Mouse (Mus musculus) cerebellum, adult 8-10 months (tissue): ENCODE measurements around the gene Trim38.
"Not testable (repeated sequence)": the region's sequence is repeated elsewhere in the genome, so short reads cannot be mapped to it uniquely, and the experiment has no call there.

Experiments
- DNase-seq: peaks from one replicate; pipeline ENCODE4 v3.0.0; 2022

Trim38 gene

DNA sequence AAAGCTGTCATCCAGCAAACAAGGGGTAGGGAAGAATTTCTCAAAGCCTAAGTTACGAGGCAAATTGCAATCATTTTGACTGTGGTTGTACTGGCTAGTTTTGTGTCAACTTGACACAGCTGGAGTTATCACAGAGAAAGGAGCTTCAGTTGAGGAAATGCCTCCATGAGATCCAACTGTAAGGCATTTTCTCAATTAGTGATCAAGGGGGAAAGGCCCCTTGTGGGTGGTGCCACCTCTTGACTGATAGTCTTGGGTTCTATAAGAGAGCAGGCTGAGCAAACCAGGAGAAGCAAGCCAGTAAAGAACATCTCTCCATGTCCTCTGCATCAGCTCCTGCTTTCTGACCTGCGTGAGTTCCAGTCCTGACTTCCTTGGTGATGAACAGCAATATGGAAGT is at the start of gene Trim38:
Trim38 (plus strand) TSS at position 301 of the 400 bp plus-strand sequence.
- DNase-seq = not testable (repeated sequence)

DNA sequence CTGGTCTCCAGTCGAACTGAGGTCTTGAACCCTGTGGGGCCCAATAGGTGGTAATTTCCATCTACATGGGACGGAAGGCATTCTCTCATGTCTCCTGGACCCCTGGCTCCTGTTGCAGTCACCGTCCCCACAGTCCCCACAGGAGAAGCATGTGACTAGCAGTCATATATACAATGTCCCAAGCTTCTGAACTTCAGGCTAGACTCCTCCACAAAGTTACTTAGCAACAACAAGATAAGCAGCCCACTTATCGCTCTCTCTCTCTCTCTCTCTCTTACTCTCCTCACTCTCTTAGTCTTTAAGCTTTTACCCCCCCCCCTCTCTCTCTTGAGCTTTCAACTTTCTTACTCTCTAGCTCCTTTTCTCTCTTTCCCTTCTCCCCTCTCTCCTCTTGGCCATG is 45.5 kb upstream of the Trim38 start:
- DNase-seq = no peak

DNA sequence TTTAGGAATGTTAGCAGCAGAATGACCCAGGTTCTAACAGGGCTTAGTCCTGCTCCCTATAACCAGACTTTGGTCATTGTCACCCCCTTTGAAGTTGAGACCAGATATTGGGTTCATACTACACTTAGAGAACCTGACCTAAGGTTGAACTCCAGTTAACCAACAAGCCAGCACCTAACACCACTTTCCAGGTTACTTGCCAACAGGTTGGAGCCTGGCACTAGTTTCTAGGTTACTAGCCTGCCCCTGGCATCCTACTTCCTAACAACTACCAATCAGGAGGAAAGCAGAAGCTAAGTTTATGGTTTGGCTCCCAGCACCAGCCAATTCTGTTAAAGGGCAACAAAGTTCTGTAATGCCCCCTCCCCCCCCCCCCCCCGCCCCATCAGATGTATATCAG is 44.5 kb upstream of the Trim38 start:
- DNase-seq = no peak

DNA sequence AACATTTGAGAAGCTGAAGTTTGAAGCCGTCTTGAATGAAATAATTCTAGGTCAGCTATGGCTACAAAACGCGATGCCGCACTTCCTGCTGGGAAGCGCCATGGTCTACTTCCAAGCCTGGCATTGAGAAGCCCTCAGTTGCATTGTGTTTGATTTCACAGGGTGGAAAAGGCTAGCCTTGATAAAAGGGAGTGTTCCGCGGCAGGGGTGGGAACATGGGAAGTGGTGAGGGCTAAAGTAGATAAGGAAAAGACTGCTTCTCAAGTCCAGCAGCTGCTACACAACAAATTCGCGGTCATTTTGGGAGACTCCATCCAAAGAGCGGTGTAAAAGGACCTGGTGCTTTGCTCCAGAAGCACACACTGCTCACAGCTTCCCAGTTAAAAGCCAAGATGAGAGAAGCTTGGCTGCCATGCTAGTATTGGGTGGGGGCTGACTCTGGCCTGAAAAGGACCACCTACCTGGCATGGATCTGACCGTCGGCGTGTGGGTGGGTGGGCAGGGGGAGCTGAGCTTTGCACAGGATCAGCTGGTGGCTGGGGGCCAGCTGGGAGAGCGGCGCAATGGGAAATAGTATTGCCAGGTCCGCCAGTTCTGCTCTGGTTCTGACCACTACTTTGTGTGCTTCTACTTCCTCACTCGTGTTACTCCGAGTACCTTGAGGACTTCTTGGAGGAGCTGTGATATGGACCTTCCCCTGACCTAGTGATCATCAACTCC is 41.1 kb upstream of the Trim38 start:
- no peak for DNase-seq

DNA sequence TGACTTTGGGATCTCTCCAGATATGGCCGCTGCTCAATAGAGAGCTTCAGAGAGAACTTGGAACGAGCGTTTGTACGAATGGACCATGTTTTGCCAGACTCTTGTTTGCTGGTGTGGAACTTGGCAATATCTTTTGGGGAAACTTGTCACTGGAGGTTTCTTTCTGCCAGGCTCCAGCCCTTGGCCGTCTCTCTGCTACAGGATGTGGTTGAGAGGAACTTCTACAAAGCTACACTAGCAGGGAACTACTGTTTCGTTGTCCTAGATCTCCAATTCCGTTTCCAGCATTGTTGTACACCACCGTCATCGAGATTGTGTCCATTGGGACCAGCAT is 40.6 kb upstream of the Trim38 start:
- no peak for DNase-seq

DNA sequence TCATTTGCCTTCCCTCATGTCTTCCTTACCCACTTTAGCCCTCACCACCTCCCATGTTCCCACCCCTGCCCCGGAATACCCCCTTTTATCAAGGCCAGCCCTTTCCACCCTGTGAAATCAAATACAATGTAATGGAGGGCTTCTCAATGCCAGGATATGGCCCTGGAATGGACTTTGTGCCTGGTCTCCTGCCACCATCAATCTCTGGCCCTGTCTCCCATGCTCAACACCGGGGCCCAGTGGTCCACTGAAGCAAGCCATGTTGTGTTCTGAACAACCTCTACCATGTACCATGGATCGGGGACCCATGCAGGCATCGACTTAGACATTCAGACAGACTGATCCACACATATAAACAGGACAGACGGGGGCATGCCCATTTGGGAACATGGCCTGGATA is 40.0 kb upstream of the Trim38 start:
- no peak for DNase-seq

DNA sequence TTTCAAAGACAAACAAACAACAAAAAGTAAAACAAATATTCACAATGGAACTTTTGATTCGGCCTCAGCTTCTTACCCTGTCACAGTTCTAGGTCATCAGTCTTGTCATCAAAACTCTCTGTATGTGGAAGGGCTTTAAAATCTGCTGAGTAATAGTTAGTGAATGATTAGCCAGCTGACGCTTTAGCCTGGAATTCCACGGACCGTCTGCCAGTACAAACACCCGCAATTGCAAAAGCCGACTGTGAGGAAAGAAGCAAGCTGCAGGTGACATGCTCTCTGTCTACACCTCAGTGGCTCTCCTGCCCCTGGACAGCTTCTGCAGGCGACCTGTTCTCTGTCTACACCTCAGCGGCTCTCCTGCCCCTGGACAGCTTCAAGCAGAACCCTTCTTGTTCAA is 39.2 kb upstream of the Trim38 start:
- no peak for DNase-seq

DNA sequence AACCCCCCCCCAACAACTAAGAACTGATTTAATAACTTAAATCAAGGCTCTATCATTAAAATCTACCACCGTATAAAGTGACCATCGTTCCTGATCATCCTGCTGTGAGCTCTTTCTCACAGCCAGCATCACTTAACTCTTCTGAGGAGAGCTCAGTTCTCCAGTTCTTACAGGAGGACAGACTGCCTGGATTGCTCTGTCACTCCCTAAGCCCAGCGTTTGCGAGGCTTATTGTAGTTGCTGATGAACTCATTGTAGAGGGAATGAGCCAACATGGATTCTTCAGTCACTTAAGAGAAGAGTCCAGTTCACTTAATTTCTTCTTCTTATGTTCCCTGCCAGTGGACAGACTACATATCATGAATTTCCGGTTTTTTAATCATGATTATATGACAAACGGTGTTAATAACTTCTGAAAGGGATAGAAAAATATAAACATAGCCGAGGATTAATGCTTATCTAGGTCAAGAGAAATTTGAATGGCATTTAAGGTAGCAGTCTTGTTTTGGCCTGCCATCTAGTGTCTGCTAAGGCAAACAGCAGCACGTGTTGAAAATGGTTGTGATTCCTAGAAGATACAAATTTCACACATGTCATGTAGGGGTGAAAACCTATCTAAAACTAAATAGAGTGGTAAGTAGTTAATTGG is 37.4 kb upstream of the Trim38 start:
- DNase-seq = no peak

DNA sequence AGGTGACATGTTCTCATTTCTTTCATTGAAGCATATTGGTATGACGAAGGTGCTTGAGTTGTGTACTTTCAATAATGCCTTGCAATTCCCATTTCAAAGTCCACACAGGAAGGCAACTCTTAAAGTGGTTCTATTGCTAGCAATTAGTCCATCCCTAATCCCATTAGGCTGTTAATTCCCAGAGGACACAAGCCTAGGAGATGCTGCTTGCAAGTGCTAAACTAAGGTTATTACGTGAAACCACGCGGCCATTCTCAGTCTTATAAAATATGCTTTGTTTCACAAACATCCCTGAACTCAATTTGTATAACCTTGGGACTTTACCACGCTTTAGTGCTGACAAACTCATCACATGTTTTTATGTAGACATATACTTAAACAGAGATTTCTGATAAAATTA is 32.6 kb upstream of the Trim38 start:
- DNase-seq = no peak

DNA sequence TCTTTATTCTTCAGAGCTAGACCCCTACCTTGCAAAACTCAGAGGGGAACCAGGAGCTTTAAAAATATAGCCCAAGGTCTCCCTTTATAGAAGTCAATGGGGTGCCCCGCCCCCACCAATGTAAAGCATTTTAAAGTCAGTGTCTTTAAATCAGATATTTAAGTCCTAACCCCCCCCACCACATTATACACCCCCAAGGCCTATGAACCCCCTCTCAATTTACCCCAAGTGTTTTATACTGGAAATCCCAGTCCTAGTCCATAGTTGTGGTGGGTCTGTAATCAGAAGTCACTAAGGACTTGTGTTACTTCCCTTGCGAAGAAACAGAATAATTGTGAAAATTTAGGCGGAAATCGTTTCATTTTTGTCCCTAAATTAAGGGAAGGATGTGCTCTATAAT is 31.7 kb upstream of the Trim38 start:
- no peak for DNase-seq

DNA sequence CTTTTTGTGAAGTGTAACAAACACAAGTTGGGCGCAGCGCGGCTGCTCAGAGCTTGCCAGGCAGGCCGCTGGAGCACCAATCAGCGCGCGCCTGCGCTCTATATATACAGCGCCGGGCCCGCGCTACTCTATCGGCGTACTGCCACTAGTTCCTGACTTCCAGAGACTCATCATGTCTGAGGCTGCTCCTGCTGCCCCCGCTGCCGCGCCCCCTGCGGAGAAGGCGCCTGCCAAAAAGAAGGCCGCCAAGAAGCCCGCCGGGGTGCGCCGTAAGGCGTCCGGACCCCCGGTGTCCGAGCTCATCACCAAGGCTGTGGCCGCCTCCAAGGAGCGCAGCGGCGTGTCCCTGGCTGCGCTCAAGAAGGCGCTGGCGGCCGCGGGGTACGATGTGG is 31.0 kb upstream of the Trim38 start, which contains the start of gene Hist1h1c:
Hist1h1c (plus strand) TSS at position 132 of the 392 bp plus-strand sequence.
- DNase-seq = peak; percentile 69

DNA sequence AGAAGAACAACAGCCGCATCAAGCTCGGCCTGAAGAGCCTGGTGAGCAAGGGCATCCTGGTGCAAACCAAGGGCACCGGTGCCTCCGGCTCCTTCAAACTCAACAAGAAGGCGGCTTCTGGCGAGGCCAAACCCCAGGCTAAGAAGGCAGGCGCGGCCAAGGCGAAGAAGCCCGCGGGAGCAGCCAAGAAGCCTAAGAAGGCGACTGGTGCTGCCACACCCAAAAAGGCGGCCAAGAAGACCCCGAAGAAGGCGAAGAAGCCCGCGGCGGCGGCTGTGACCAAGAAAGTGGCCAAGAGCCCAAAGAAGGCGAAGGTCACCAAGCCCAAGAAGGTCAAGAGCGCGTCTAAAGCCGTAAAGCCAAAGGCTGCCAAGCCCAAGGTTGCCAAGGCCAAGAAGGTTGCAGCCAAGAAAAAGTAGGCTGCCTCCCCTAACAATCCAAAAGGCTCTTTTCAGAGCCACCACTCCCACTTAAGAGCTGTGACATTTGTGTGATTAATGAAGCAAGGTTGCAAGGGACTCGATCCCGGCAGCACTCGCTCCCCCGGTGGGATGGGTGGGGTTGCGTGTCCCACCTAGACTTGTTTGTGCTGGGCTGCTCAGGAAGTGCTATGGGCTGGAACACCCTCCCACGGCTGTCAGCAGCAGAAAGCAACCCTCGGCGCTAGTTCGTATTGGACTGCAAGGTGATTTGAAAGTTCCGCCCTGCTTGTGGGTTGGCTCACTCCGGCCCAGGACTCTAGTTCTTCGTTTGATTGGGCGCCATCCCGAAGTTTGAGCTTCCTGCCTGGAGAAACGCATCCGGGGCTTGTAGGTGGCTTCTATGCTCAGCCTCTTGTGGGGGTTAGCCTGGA is 30.4 kb upstream of the Trim38 start:
- peak; percentile 83 for DNase-seq

DNA sequence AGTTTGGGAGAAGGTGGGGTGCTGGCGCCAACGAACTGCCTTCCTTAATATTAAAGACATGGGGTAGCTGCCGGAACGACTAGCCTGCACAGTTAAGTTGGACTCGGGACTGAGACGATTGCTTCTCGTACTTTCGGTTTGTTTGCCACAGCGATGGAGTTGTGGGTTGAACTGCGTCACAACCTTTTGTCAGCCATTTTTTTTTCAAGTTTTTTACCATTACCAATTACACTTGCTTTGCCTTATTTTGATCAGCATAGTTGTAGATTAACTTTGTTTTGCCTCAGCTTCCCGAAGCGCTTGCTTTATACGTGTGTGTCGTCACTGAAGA is 29.8 kb upstream of the Trim38 start:
- no peak for DNase-seq

DNA sequence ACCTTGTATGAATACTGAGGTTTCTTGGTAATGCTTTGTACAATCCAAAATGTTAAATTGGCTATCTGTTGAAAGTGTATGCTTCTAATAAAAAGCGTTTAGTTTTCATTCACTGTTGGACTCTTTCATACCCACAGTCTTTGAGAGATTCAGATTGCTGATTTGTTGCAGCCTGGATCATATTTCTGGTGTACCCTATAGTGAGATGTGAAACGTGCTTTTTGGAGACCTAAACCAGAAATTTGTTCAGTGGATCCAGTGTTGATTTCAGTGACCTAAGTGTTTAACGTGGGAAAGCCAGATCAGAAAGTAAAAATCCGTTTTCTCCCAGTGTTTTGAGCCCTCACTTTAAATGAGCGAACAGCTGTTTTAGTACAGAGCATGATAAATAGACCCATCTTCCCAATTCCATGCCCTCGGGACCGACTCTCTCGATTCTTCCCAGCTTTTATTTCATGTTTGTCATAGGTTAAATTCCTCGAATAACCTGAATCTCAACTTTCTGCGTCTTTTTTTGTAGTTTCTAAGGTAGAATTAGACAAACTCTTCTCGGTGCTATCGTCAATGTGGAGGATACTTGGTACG is 29.4 kb upstream of the Trim38 start:
- DNase-seq = no peak

DNA sequence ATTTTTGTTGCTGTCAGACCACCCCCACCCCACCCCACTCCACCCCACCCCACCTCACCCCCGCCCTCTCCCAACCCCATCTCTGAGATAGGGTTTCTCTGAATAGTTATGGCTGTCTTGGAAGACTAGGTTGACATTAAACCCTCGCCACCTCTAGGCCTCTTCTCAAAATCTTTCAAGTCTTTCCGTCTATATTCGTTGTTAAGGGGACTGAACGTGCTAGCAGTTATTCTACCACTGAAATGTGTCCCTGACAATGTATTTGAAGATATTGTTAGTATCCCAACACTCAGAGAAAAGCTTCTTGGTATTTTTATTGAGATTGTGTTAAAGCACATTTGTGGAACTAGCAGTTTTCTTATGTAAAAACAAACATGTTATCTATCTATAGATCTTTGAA is 28.8 kb upstream of the Trim38 start:
- no peak for DNase-seq

DNA sequence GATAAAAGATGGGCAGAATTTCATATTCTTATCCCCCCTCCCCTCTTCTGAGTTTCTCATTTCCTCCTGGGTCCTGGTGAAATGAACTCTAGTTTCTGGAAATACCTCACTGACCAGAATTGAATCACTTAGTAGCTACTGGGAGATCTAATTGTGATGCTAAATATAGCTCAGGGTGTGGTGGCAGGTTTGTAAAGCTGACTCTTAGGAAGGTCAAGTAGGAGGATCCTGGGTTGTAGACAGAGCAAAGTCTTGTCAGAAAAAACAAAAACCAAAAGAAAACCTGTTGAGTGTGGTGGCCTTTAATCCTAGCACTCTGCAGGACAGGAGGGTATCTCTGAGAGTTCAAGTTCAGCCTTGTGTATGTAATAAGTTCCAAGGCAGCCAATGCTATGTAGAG is 27.7 kb upstream of the Trim38 start:
- no peak for DNase-seq

DNA sequence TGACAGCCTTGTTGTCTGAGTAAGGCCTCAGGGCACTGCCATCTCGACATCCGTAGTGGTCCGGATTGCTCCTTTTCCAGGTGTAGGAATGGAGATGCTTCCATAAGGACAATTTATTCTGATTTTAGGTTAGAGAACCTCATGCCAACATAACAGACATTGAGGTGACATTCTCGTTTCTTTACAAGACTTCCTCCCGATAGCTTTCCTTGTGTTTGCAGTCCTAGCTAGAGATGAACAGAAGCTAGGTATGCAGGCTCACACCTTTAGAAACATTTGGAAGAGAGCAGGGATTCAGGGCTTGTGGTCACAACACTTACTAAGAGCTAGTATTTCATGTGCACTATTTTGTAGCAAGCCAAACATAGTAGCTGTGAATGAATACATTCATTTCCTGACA is 26.5 kb upstream of the Trim38 start:
- no peak for DNase-seq

DNA sequence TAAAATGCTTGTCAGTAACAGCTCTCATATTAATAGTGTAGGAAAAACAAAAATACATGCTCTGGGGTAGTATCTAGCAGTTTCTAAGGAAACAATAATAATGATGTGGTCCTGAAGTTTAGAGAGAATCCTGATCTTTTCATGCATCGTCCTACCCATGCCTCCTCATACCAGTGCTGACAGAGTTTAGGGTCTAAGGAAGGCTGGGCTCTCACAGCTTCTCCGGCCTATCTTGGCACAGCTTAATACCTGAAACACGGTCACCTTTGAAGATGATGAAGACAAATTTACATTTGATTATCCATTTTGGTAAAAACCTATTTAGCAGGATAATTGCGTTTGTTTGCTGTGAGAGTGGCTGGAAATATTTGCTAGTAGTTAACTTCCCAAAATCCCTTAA is 25.8 kb upstream of the Trim38 start:
- DNase-seq = no peak

DNA sequence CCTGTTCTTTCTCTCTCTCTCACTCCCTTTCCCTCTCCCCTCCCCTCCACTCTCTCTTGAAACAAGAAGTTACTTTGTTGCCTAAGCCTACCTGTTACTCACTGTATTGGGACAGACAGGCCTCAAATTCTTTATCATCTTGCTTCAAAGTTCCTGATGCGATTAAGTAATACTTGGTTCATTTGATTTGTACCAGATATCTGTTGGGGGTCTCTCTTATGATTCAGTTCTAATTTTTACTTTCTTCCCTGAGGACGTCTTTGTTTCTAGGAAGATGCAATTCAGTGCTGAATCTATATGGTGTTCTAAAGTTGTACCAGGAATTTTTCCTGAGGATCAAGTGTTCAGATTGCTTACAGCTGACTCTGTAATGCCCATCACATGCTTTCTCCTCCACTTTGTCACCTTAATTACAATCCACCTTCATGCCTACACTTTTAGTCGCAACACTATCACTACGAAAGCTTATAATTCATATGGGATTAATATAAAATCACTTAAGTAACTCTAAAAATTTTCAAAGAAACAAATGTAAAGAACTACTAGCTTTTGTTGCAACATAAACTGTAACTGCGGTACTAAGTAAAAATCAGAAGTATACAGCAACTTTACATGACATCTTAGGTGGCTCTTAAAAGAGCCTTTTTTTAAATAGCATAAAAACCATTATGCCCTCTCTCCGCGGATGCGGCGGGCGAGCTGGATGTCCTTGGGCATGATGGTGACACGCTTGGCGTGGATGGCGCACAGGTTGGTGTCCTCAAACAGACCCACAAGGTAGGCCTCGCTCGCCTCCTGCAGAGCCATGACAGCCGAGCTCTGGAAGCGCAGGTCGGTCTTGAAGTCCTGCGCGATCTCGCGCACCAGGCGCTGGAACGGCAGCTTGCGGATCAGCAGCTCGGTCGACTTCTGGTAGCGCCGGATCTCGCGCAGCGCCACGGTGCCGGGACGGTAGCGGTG is 25.0 kb upstream of the Trim38 start:
- DNase-seq = no peak

DNA sequence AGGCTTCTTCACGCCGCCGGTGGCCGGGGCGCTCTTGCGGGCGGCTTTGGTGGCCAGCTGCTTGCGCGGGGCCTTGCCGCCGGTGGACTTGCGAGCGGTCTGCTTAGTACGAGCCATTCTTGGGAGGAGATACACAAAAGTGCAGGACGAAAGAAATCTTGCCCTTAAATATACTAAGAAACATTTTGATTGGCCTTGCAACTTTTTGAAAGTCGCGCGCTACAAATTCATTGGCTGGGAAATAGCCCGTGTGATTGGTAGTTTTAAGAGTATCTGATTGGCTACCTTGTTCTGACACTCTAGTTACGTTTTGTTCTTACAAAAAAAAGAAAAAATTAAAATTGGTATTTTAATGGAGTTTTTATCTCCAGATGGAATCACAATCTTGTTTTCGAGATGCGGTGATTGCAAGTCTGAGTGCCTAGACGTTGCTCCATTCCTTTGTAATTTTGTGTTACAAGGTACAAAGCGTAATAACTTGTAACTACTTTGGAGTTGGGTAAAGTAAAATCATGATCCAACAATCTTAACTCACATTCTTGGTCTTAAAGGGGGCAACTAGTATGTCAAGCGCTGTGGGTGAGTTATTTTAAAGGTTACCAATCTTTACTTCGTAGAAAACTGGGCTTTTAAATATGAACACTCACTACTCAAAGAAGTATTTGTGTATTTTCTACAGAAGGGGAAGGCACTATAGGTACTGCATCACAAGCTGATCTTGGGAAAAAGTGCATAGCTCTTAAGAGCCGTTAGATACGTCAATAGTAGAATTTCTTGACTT is 24.1 kb upstream of the Trim38 start, which contains the start of gene Hist1h3c:
Hist1h3c (minus strand) TSS at position 222 of the 781 bp plus-strand sequence.
- peak; percentile 78 for DNase-seq
